Mouse (Mus musculus) B cell, adult 2 months (primary cell): ENCODE results near the gene Olfr520.
"Not testable (repeated sequence)": the region's sequence is repeated elsewhere in the genome, so short reads cannot be mapped to it uniquely, and the experiment has no call there.

ENCODE experiments used
- DNase-seq, 2 experiments: peaks; one replicate each; pipeline ENCODE4 v3.0.0; 2022

Olfr520 gene

DNA sequence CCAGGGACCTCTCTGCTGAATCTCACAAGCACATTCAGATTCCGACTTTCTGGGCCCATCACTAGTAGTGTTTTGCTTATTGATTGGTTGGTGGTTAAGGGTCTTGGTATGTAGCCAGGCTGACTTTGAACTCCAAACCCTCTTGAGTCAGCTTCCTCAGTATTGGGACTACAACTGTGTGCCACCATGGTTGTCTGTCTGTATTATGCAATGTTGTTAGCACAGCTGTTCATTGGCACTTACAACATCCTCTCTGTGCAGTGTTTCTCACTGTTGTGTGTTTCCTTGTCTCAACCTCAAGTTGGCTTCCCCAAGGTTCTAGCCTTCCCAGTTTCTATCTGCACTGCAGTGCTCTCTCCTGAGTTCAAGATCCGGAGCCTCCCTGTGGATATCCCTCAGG lies 13.5 kb upstream of the Olfr520 start:
- DNase-seq, result no peak

DNA sequence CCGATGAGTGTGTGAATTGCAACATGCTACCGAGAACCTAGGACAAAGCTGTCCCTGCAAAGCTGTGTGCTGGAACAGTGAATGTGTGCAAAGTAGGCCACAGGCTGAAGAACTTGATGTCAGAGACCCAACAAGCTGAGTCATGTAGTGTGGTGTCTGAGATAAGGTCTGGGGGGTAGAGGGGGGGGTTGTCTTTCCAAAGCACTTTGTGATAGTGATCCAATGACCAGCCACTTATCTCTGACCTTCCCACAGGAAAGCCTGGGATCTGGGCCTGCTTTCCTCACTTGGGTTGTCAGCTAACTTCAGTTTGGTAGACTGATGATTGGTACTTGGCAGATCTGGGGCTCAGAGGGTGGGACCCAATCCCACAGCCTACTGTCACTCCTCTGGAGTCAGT lies 4.5 kb downstream of the Olfr520 start:
- DNase-seq, result no peak

DNA sequence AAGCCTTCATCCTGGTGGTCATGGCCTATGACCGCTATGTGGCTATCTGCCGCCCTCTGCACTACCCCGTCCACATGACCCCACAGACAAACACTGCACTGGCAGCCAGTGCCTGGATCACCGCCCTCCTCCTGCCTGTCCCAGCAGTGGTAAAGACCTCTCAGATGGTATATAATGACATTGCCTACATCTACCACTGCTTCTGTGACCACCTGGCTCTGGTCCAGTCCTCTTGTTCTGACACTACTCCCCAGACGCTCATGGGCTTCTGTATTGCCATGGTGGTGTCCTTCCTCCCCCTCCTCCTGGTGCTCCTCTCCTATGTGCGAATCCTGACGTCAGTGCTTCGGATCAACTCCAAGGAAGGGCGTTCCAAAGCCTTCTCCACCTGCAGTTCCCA lies 5.4 kb downstream of the Olfr520 start:
- DNase-seq, result not testable (repeated sequence)

DNA sequence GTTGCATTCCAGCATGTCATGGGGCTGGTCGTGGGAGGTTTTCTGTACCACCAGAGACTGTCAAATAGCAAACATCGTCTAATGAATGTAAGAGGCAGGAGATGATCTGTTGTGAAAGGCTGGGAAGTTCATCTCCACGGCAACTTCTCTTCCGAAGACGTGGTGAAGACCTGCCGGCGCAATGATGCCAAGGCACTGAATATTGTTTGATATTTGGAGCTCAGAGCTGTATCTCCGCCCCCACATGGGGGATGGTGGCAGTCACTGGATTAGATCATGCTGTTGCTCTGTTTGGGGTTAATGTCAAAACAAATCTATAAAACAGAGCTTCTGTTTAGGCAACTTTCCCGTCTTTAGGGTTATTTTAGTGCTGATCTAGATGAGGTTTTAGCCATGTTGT lies 9.2 kb downstream of the Olfr520 start:
- no peak for DNase-seq

DNA sequence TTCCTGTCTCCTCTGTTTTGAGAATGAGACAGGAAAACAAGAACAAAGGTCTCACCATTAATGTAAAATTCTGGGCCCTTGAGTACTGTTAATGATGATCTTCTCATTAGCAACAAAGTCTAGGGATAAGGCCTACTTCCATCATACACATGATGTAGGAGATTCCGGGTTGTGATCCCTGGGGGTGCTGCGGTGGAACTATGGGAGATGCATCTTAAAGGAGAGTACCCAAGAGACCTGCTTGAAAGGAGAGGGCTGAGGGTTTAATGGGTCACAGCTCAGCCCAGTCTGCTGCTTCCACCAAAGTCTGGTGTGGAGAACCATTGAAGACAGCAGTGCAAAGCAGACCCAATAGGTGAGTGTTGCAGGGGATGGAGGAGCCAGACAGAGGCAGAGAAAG lies 33.1 kb downstream of the Olfr520 start, which contains the start of gene Olfr521:
Olfr521 (plus strand) TSS at position 301 of the 400 bp plus-strand sequence.
- DNase-seq, result no peak

DNA sequence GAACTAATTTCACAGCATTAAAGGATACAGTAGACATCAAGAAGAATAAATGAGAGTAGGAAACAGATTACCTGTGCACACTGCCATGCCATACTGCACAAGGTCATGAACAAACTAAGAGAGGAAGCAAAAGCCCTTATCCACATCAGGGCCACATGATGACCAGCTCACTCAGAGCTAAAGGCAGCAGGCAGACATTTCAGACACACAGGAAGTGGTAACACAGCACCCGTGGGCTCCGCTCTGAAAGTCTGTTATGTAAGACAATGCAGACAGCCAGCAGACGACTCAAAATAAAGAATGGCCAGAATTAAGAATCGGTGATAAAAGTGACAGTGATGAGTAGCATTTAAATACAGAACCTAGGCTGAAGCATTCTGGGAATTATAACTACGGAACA lies 51.3 kb downstream of the Olfr520 start:
- peak; percentile 31 for DNase-seq

DNA sequence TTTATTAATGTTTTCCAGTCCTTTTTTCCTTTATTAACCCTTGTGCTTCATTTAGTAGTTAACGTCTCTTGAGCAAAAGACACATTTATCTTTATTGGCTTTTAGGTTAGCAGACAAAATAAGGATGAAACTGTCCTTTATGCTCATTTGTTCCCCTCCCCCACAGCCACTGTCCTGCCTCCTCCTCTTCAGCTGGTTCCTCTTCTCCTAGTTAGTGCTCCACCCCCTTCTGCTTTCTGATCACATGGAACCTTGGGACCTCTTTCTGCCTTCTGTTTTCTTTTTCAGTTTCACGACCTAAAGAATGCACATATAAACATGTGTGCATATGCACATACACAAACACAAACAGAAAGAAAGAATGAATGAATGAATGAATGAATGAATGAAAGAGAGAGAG lies 51.8 kb downstream of the Olfr520 start:
- DNase-seq, result peak; percentile 39 to 44

DNA sequence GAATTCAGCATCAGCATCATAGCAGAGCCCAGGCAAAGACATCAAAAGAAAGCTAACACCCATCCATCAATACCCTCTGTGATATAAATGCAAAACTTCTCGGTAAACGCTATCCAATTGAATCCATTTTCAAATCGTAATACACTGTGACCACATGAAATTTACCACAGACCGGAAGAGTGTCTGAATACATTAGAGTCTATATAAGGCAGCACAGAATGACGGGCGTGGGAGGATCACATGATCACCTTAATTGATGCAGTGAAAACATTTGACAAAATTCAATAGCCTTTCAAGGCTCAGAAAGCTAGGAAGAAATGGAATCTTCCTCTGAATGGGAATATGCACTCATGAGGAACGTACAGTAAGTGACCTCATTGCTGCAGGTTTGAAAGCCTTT lies 53.3 kb downstream of the Olfr520 start:
- no peak for DNase-seq

DNA sequence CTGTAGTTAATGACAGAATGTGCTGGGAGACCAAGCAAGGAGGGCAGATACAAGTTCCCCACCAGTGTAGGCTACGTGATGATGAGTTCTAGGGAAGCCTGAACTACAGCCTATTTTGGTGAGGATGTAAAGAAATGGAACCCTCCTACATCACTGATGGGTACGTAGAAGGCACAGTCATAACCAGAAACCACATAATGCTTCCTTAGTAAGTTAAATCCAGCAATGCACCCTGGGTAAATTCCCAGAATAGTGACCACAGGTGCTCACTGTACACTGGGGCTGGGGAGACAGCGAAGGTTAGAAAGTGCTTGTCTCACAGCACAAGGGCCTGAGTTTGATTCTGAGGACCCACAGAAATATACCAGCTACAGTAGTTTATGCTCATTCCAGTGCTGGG lies 55.5 kb downstream of the Olfr520 start:
- no peak for DNase-seq
